Mouse (Mus musculus) embryo, embryonic 9.5 days (tissue): ENCODE data around the gene Actr3b.
A peak's percentile ranks its signal among the peaks of the same experiment; 100 is the strongest.
"Not testable (repeated sequence)": the region's sequence is repeated elsewhere in the genome, so short reads cannot be mapped to it uniquely, and the experiment has no call there.

Experiments used
- DNase-seq: peaks from one replicate; pipeline ENCODE4 v3.0.0-alpha.2; 2017; ENCODE audit errors: extremely low spot score

Gene Actr3b

DNA sequence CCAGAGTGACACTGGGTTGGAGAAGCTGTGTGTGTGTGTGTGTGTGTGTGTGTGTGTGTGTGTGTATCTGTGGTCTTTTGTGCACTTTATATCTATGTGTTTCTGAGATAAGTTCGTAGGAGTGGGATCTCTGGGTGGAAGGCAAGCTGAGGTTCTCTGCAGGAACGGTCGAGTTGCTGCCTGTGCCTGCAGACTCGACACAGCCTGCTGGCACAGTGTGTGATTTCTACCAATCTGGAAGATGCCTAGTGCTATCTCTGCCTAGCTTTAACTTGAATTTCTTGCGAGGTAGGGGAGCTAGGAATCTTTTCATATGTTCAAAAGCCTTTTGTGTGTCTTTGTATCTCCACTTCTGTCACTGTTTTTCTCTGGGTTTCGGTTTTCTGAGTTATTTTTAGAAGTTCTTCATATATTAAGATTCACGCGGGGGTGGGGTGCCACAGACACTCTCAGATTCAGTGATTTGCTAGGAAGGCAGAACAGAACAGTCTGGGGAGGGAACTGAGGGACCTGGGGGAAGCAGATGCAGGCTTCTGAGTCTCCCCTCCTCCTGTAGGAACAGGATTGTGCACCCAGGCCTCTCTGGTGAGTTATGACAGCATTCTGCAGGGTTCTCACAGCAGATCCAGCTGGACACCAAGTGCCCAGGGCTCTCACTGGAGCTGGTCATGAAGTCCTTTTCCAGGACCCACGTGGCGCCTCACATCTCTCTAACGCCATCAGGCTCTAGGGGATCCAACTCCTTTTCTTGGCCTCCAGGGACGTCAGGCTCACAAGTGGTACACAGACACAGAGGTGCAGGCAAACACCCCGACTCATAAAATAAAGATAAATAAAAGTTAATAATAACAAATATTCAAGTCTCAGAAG, 14.4 kb downstream of the Actr3b start:
- no peak for DNase-seq

DNA sequence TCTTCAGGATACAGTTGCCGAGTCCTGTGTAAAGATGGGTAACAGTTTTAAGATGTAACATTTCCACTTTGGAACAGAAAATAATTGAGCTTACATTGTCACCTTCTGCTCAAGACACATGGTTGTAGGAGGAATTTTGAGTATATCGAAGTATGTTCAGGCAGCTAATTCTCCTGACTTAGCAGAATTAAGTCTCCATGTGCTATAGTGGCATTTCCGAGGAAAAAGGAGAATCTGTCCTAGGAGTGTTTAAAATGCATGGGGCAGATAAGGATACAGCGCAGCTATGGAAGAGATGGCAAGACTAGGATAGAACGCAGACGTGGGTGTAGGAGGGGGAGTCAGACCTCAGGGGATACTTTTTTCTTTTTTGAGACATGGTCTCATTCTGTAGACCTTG, 31.8 kb downstream of the Actr3b start:
- no peak for DNase-seq

DNA sequence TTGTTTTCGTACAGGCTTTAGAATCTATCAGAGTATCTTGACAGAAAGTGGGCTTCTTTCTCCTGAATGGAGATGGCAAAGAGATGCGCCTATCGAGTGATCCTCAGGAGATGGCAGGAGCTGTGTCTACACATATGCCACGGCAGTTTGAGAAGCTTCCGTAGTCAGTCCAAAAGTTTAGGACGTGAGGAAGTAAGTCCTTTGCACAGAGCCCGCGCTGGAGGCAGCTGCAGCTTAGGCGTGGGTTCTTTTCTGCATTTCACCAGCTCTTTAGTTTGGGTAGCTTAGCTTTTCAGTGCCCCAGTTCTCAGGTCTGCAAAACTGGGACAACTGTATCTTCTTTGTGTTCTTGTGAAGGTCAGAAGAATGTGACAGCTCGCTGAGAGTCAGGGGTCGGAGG, 38.0 kb downstream of the Actr3b start:
- no peak for DNase-seq

- DNase-seq: no peak
These were observed 41.1 kb downstream of the Actr3b start for GRCm38 (mm10) chr5:25800929-25801328.

DNA sequence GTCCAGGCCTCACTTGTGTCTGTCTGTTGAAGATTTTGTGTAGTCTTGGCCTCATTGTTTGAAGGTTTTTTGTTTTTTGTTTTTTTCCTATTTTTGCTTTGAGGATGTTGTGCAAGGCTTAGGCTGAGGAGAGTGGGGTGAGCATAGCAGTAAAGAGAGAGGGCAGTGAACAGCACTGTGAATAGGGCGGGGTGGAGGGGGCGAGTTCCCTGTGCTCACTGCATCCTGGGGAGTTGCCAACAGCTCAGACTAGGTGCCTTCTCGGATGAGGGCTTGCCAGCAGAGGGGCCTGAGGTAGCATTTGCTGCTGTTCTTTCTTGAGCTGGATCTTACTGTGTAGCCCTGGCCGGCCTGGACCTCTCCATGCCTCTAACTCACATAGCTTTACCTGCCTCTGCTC, 41.9 kb downstream of the Actr3b start:
- DNase-seq: no peak

DNA sequence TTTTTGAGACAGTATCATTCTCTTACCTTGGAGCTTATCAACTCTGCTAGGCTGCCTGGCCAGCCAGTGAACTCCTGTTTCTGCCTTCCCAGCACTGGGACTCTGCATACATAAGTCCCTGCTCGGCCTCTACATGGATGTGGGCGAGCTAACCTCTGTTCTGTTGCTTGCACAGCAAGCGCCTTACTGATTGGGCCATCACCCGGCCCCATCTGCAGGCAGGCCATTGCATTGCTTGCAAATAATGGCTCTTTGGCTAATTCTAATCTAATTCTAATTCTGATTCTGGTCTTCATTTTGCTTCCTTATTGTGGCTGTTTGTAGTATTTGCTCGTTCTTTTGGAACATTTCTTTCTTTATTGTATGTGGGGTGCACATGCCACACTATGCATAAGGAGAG, 44.8 kb downstream of the Actr3b start:
- no peak for DNase-seq

GRCm38 (mm10) chr5:25812922-25813321, 53.1 kb downstream of the Actr3b start:
- DNase-seq: no peak

DNA sequence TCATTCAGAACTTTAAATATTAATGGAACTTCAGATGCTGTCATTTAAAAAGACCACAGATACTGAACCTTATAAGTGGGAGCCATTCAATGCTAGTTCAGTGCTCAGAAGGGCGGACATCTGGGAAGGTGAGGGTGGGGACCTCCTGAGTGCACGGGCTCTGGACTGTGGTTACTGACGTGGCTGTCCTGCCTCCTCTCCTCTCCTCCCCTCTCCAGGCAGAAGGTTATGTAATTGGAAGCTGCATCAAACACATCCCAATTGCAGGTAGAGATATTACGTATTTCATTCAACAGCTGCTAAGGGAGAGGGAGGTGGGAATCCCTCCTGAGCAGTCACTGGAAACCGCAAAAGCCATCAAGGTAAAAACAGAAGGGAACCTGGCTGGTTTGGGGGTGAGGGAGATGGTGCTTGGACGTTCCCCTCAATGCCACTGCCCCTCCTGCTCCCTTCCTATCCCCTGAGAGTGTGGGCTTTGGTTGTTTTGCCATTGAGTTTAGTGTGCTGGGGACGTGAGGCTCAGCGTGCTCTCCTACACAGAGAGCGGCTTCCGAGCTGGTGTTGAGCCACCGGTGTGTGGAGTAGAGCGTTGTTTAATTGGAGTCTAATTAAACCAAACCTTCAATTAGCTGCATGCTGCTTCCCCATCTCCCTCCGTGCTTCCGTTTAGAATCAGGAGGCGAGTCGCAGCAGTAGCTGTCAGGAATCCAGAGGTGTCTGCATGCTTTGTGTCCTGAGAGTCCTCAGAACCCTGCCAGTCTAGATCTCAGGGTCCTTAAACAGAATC, 69.7 kb downstream of the Actr3b start:
- no peak for DNase-seq

- no peak for DNase-seq
These were observed 71.0 kb downstream of the Actr3b start for GRCm38 (mm10) chr5:25830802-25831201.

DNA sequence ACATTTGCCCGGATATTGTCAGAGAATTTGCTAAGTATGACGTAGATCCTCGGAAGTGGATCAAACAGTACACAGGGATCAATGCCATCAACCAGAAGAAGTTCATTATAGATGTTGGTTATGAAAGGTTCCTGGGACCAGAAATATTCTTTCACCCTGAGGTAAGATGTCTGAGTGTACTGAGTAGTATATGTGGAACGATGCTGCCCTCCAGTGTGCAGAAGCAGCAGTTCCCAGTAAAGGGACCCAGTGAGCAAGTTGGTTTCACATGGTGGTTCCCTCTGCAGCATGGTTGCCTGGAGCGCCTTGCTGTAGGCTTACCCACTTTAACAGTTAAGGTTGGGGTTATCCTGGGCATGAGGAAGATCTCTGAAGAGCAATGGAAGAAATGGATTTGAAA, 71.8 kb downstream of the Actr3b start:
- DNase-seq: peak; percentile 24

DNA sequence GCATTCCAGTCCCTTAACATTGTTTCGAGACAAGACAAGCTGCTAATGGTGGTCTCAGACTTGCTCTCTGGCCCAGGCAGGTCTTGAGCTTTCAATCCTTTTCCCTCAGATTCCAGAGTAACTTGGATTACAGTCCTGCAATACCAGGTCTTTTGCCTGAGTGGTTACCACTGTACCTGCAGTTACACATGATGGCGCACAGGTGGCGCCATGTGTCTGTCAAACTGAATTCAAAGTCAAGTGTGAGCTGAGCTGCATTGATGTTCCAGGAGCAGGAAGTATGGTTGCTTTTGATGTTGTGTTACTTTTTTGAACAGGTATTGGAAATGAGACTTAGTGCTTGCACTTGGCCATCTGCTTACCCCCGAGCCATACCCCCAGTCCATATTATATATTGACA, 79.6 kb downstream of the Actr3b start:
- DNase-seq: peak; percentile 32

DNA sequence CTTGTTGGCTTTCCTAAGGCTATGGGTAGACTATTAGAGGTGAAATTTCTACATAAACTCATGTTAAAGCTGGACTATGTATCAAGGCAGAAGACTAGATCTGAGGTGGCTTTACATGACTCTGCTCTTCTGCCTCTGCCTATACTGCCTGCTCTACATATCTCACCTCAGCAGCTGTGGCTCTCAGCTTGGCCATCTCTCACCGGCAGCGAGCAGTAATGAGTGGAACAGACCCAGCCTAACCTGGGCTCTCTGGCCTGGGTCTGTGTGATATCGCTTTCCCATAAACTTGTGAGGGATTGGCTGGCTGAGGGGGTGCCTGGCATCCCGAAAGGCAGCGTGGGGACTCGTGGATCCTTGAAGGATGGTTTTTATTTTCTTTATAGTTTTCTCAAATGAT, 86.8 kb downstream of the Actr3b start:
- no peak for DNase-seq

DNA sequence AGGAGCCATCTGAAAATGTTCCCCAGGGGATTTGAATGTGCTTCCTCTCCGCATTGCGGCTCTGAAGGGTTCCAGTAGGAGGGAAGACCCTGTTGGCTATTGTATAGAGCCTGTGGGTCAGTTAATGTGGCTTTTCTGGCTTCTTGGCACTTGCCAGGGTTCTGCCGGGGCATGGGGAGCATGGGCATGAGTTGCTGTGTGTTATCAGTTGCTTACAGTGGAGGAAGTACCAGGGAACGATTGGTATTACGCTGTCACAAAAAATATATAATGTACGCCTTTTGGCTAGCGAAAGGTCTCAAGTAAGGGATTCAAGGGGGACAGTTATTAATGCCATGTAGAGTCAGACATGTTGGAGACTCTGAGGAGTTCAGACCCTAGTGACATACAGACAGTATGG, 87.4 kb downstream of the Actr3b start:
- DNase-seq: no peak

GRCm38 (mm10) chr5:25848058-25848457, 88.3 kb downstream of the Actr3b start:
- DNase-seq: peak; percentile 31

- no peak for DNase-seq
These were observed 106.4 kb downstream of the Actr3b start for GRCm38 (mm10) chr5:25866201-25866600.

DNA sequence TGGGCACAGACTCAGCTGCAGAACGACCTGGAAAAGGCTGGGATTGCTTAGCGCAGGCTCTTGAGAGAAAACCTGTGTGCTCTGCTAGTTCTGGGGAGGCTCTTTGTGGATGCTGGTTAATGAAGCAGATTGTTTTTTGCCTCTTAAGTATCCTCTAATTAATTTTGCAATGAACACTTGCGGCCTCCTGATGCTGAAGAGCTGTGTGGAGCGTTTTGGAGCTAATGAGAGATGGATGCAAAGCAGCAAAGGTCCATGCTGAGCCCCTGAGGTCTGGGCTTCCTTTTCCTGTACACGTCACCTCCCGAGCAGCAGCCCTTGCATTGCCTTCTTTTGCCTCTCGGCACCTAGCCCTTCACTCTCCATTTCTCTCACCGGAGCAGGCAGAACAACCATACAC, 110.1 kb downstream of the Actr3b start:
- DNase-seq: no peak

GRCm38 (mm10) chr5:25870632-25871031, 110.8 kb downstream of the Actr3b start:
- no peak for DNase-seq

GRCm38 (mm10) chr5:25871342-25872023, 111.7 kb downstream of the Actr3b start:
- no peak for DNase-seq

GRCm38 (mm10) chr5:25873046-25873445, 113.2 kb downstream of the Actr3b start:
- no peak for DNase-seq

DNA sequence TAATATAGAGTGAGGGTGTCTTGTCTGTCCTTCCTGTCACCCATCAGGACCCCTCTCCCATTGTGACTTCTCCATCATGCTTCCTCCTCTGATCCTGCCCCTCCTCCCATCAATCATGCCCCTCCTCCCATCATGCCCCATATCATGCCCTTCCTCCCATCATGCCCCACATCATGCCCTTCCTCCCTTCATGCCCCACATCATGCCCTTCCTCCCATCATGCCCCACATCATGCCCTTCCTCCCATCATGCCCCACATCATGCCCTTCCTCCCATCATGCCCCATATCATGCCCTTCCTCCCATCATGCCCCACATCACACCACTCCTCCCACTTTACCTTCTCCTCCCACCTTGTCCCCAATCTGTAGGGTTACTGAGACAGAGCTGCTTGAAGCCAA, 116.1 kb downstream of the Actr3b start:
- not testable (repeated sequence) for DNase-seq

- DNase-seq: no peak
These were observed 117.5 kb downstream of the Actr3b start for GRCm38 (mm10) chr5:25877281-25877680.

GRCm38 (mm10) chr5:25877996-25878395, 118.2 kb downstream of the Actr3b start:
- DNase-seq: no peak
